Mouse (Mus musculus) midbrain, embryonic 15.5 days (tissue): ENCODE measurements around the gene Defb9. TPM values are rescaled to one million over a fixed set of nuclear protein-coding genes. Genes with fewer than 3 reads are reported as not detected.
"Not testable (repeated sequence)": the region's sequence is repeated elsewhere in the genome, so short reads cannot be mapped to it uniquely, and the experiment has no call there.

Source experiments
- ATAC-seq: fragments of 200-750 bp; cut with Nextera tagmentation; replicated peaks from 2 replicates; pipeline ENCODE4 v1.8.0; 2017; ENCODE audit warnings: moderate TSS enrichment
- H3K27ac ChIP-seq: fragments of 300-500 bp; sonication (generic); 2 replicates; pipeline ENCODE4 v1.5.1; 2015; ENCODE audit warnings: mild to moderate bottlenecking, inconsistent platforms
- H3K27me3 ChIP-seq: fragments of 300-500 bp; sonication (generic); replicated peaks from 2 replicates; pipeline ENCODE4 v1.6.1; 2015; ENCODE audit warnings: inconsistent platforms
- H3K36me3 ChIP-seq: fragments of 300-500 bp; sonication (generic); replicated peaks from 2 replicates; pipeline ENCODE4 v1.6.1; 2015; ENCODE audit warnings: inconsistent platforms
- H3K4me1 ChIP-seq: fragments of 300-500 bp; sonication (generic); 2 replicates; pipeline ENCODE4 v1.6.1; 2015; ENCODE audit warnings: inconsistent platforms
- H3K4me2 ChIP-seq: fragments of 300-500 bp; sonication (generic); 2 replicates; pipeline ENCODE4 v1.6.1; 2015; ENCODE audit warnings: inconsistent platforms, mild to moderate bottlenecking, moderate library complexity
- H3K4me3 ChIP-seq: fragments of 300-500 bp; sonication (generic); 2 replicates; pipeline ENCODE4 v1.5.1; 2015; ENCODE audit warnings: mild to moderate bottlenecking, inconsistent platforms
- H3K9ac ChIP-seq: fragments of 300-500 bp; sonication (generic); 2 replicates; pipeline ENCODE4 v1.6.1; 2015; ENCODE audit warnings: mild to moderate bottlenecking, inconsistent platforms
- H3K9me3 ChIP-seq: fragments of 300-500 bp; sonication (generic); 2 replicates; pipeline ENCODE4 v1.6.1; 2016; ENCODE audit warnings: inconsistent platforms
- WGBS: fragments of 180-500 bp; shearing (Covaris S2); methylation state at CpG from one replicate; pipeline ENCODE4 v1.1.7; 2015; ENCODE audit warnings: mixed read lengths; 5-methylcytosine and 5-hydroxymethylcytosine counted together
- polyA plus RNA-seq: library from polyadenylated mRNA; unstranded; fragments of >200 nt; fragmentation: Nextera tagmentation; extraction: Ambion mirVana; gene quantifications from 2 replicates; pipeline ENCODE4 v1.2.1, GENCODE M21; 2015

The Defb9 gene
- not detected in 2 replicates for polyA plus RNA-seq

- ATAC-seq, H3K4me1 ChIP-seq, H3K36me3 ChIP-seq, H3K9ac ChIP-seq, H3K9me3 ChIP-seq, H3K4me2 ChIP-seq, H3K4me3 ChIP-seq, H3K27ac ChIP-seq, H3K27me3 ChIP-seq: not testable (repeated sequence)
These were observed at the start of gene Defb9 for GRCm38 (mm10) chr8:21885321-21885720. TSS of gene Defb9 (minus strand) at chr8:21885421.

GRCm38 (mm10) chr8:21932610-21933009 is 47.4 kb upstream of the Defb9 start, which contains the start of gene Defb15:
TSS of gene Defb15 (minus strand) at chr8:21932710.
- ATAC-seq = no peak
- Histone ChIP-seq H3K9me3 (no peaks in the 10 kb centered on the region), H3K36me3 (no peaks in the 10 kb centered on the region), H3K4me1 (no peaks in the 10 kb centered on the region), H3K27me3 (no peaks in the 10 kb centered on the region), H3K9ac (no peak within 1 kb of the TSS), H3K4me3 (no peak within 1 kb of the TSS), H3K27ac (no peak within 1 kb of the TSS), H3K4me2 (no peak within 1 kb of the TSS)
- WGBS = 92% methylated on average over 6 of the region's 6 CpGs

GRCm38 (mm10) chr8:21930754-21931153 is 45.5 kb upstream of the Defb9 start:
- not testable (repeated sequence) for H3K36me3 ChIP-seq, H3K27ac ChIP-seq, H3K4me2 ChIP-seq, H3K9me3 ChIP-seq, H3K27me3 ChIP-seq, H3K9ac ChIP-seq, H3K4me3 ChIP-seq, H3K4me1 ChIP-seq
- 0 out of 2 replicates have a peak, but pooled peaks have one; percentile 27 for ATAC-seq
- 44% methylated on average over 3 of the region's 3 CpGs for WGBS

- Histone ChIP-seq H3K4me1 (no peaks in the 10 kb centered on the region), H3K27me3 (no peaks in the 10 kb centered on the region), H3K4me3 (no peak overlapping the region), H3K36me3 (no peaks in the 10 kb centered on the region), H3K9ac (no peak overlapping the region), H3K27ac (no peak overlapping the region), H3K4me2 (no peak overlapping the region), H3K9me3 (no peaks in the 10 kb centered on the region)
- 88% methylated on average over 3 of the region's 3 CpGs for WGBS
- no peak for ATAC-seq
These were observed 30.4 kb upstream of the Defb9 start for GRCm38 (mm10) chr8:21915625-21916024.

GRCm38 (mm10) chr8:21912554-21912953 is 27.3 kb upstream of the Defb9 start:
- H3K4me3 ChIP-seq = no peak overlapping the region
- H3K4me2 ChIP-seq = no peak overlapping the region
- ATAC-seq = no peak
- H3K27me3 ChIP-seq = no peaks in the 10 kb centered on the region
- no peaks in the 10 kb centered on the region for H3K9me3 ChIP-seq
- 20% methylated on average over 2 of the region's 2 CpGs for WGBS
- no peaks in the 10 kb centered on the region for H3K4me1 ChIP-seq
- H3K36me3 ChIP-seq = no peaks in the 10 kb centered on the region
- H3K9ac ChIP-seq = no peak overlapping the region
- H3K27ac ChIP-seq = no peak overlapping the region

- no peak for ATAC-seq
- Histone ChIP-seq H3K27me3 (no peaks in the 10 kb centered on the region), H3K4me1 (no peaks in the 10 kb centered on the region), H3K27ac (no peak overlapping the region), H3K9ac (no peak overlapping the region), H3K4me3 (no peak overlapping the region), H3K9me3 (no peaks in the 10 kb centered on the region), H3K4me2 (no peak overlapping the region), H3K36me3 (no peaks in the 10 kb centered on the region)
- WGBS = 8% methylated on average over 1 of the region's 1 CpGs
These were observed 26.7 kb upstream of the Defb9 start for GRCm38 (mm10) chr8:21911931-21912330.

- H3K27ac ChIP-seq, H3K9ac ChIP-seq, H3K4me3 ChIP-seq, H3K4me2 ChIP-seq, H3K27me3 ChIP-seq, H3K4me1 ChIP-seq, H3K9me3 ChIP-seq, H3K36me3 ChIP-seq: not testable (repeated sequence)
- ATAC-seq = peak; percentile 30; the same call in 1 of the 2 replicates
These were observed 21.1 kb upstream of the Defb9 start, which contains the start of gene Defb11 for GRCm38 (mm10) chr8:21906290-21906689. TSS of gene Defb11 (minus strand) at chr8:21906412.

- H3K9ac ChIP-seq, H3K4me1 ChIP-seq, ATAC-seq, H3K27me3 ChIP-seq, H3K27ac ChIP-seq, H3K36me3 ChIP-seq, H3K4me3 ChIP-seq, H3K4me2 ChIP-seq, H3K9me3 ChIP-seq: not testable (repeated sequence)
- WGBS = 18% methylated on average over 1 of the region's 1 CpGs
These were observed 26.6 kb downstream of the Defb9 start, which contains the start of gene Defb10 for GRCm38 (mm10) chr8:21858586-21858985. TSS of gene Defb10 (plus strand) at chr8:21858901.

Other genes with a start within 250 kb of the Defb9 start
- gene Defa17, start 229.6 kb downstream of the Defb9 start, polyA plus RNA-seq = not detected in 2 replicates
- gene Defa34, start 219.6 kb downstream of the Defb9 start, polyA plus RNA-seq = not detected in 2 replicates
- not detected in 2 replicates for gene AY761184, start 181.8 kb downstream of the Defb9 start, polyA plus RNA-seq
- gene Defa24, start 150.9 kb downstream of the Defb9 start, polyA plus RNA-seq = not detected in 2 replicates
- not detected in 2 replicates for gene Defb50, start 61.9 kb downstream of the Defb9 start, polyA plus RNA-seq
- not detected in 2 replicates for gene Defb2, start 45.5 kb downstream of the Defb9 start, polyA plus RNA-seq
- gene Defb10, start 26.5 kb downstream of the Defb9 start, polyA plus RNA-seq = not detected in 2 replicates
- gene Defb11, start 21.0 kb upstream of the Defb9 start, polyA plus RNA-seq = 4.7 and 5.0 TPM in 2 replicates
- not detected in 2 replicates for gene Defb15, start 47.3 kb upstream of the Defb9 start, polyA plus RNA-seq
- not detected in 2 replicates for gene Defb35, start 52.9 kb upstream of the Defb9 start, polyA plus RNA-seq
- gene Defb13, start 61.3 kb upstream of the Defb9 start, polyA plus RNA-seq = not detected in 2 replicates
- not detected in 2 replicates for gene Fam90a1a, start 73.3 kb upstream of the Defb9 start, polyA plus RNA-seq
- gene Ccdc70, start 84.4 kb upstream of the Defb9 start, polyA plus RNA-seq = not detected in 2 replicates
- 1.5 and 1.6 TPM in 2 replicates for gene Atp7b, start 174.9 kb upstream of the Defb9 start, polyA plus RNA-seq
- 37.8 and 43.2 TPM in 2 replicates for gene Alg11, start 175.3 kb upstream of the Defb9 start, polyA plus RNA-seq
- gene Nek5, start 239.6 kb upstream of the Defb9 start, polyA plus RNA-seq = 1.1 and 1.3 TPM in 2 replicates